Mouse (Mus musculus): ENCODE data around the gene Gga1.

DNA sequence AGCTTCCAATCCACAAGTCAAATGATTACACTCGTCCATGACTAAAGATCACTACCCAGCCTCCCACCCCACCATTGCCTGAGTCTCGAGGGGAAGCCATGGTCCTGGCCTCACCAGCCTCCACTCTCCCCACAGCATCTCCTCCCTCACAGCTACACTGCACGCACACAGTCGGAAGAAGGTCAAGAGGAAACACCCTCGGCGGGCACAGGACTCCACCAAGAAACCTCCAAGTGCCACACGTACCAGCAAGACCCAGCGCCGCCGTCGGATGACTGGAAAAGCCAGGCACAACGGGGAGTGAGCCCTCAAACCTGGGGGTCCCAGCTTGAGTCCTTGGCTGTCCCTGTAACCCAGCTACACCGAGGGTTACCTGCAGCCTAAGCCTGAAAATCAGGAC lies 63.3 kb downstream of the Gga1 start:
- no peak for TF ChIP-seq GATA1 (IDR thresholded peaks at IDR 0.05; ENCODE audit: borderline replicate concordance, low read length)
- no peak for TF ChIP-seq FLI1 (IDR thresholded peaks at IDR 0.05; ENCODE audit: low read length)
